Mouse (Mus musculus): ENCODE measurements around the gene Nav3.

GRCm38 (mm10) chr10:110474107-110474506, 18.1 kb upstream of the Nav3 start:
- TF ChIP-seq TAL1 (IDR thresholded peaks at IDR 0.05; ENCODE audit: low read length) (no peak), CTCF (IDR thresholded peaks at IDR 0.05 in 2 of 3, conservative IDR thresholded peaks at IDR 0.05 in 1 of 3; ENCODE audit: control insufficient read depth in 1 of 3, insufficient read depth in 1 of 3, low read depth in 2 of 3, low read length in 3 of 3, poor library complexity in 1 of 3, severe bottlenecking in 1 of 3) (no peak), HCFC1 (IDR thresholded peaks at IDR 0.05; ENCODE audit: low read depth, low read length) (no peak), EP300 (IDR thresholded peaks at IDR 0.05; ENCODE audit: low read depth in 1 of 2, low read length in 2 of 2) (no peak), ETS1 (IDR thresholded peaks at IDR 0.05; ENCODE audit: low read depth, low read length) (no peak), CHD1 (IDR thresholded peaks at IDR 0.05; ENCODE audit: low read depth, low read length) (no peak), E2F4 (IDR thresholded peaks at IDR 0.05; ENCODE audit: borderline replicate concordance, low read depth, low read length) (no peak), SMC3 (IDR thresholded peaks at IDR 0.05; ENCODE audit: low read depth, low read length) (no peak), POLR2A (IDR thresholded peaks at IDR 0.05; ENCODE audit: control insufficient read depth in 1 of 2, insufficient read depth in 1 of 2, low read depth in 1 of 2, low read length in 2 of 2, poor library complexity in 1 of 2) (no peak), RCOR1 (IDR thresholded peaks at IDR 0.05; ENCODE audit: low read depth, low read length) (no peak), ZKSCAN1 (IDR thresholded peaks at IDR 0.05; ENCODE audit: low read depth, low read length) (no peak), NRF1 (IDR thresholded peaks at IDR 0.05; ENCODE audit: insufficient read depth, low read depth, low read length, poor library complexity, severe bottlenecking) (no peak), MAFK (IDR thresholded peaks at IDR 0.05; ENCODE audit: borderline replicate concordance, low read depth, low read length) (no peak), USF2 (IDR thresholded peaks at IDR 0.05; ENCODE audit: borderline replicate concordance in 1 of 2, insufficient read depth in 1 of 2, low read depth in 1 of 2, low read length in 2 of 2) (no peak)

Data from MEL (cell line).